Mouse (Mus musculus): Measurements from ENCODE around the gene Aoc1.
A peak's percentile ranks its signal among the peaks of the same experiment; 100 is the strongest.

Gene Aoc1

DNA sequence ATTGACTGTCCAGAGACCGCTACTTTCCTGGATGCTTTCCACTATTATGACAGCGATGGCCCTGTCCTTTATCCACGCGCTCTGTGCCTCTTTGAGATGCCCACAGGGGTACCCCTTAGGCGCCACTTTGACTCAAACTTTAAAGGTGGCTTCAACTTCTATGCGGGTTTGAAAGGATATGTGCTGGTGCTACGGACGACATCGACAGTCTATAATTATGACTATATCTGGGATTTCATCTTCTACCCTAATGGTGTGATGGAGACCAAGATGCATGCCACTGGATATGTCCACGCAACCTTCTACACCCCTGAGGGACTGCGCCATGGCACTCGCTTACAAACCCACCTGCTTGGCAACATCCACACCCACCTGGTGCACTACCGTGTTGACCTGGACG lies 33.7 kb downstream of the Aoc1 start:
- no peak for DNase-seq (ENCODE audit: low spot score in 2 of 2)

DNA sequence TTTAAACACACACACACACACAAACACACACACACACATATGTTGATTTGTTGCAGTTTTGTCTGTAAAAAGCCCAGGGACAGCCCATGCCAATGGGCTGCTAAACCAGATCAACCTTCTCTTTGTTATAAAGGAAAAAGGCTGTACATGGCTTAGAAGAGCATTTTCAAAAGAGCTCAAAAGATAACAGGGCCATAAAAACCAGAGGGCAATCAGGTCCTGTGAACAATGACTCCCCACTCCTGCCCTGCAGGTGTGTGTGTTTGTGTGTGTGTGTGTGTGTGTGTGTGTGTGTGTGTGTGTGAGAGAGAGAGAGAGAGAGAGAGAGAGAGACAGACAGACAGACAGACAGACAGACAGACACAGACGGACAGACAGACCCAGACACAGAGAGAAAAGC lies 36.5 kb downstream of the Aoc1 start:
- no peak for DNase-seq (ENCODE audit: low spot score in 2 of 2)

DNA sequence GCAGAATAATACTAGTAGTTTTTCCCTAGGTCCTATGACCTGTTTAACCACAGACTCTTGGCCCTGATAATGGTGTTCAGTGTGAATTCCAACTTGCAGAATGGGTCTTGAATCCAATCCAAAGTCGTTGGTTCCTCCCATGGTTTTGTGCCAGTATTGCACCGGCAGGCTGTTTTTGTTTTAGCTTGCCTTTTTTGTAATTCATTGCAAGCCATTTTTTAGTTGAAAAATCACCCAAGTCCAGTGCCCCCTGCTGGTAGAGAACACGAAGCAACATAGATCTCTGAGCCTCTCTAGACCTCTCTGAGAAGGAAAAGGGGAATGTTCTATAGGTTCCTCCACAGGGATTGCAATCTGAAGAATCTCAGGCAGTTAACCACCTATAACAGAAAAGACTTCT lies 39.3 kb downstream of the Aoc1 start:
- no peak for DNase-seq (ENCODE audit: low spot score in 2 of 2)

DNA sequence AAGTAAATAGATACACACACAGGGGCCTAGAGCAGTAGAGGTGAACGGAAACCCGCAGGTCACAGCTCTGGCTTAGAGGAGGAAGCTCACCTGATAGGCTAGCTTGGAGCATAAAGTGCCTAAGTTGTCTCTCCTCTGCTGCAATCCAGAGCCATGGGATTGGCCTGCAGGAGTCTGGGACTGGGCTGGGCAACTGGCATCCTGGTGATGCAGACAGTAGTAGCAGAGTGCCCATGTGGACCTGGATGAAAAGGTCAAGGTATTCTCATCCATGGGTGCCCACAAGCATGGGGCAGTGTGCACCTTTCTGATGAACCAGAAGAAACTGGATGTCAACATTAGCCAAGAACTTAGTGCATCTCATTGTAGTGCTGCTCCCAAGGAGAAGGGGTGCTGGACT lies 40.9 kb downstream of the Aoc1 start:
- DNase-seq (ENCODE audit: low spot score in 2 of 2): no peak

DNA sequence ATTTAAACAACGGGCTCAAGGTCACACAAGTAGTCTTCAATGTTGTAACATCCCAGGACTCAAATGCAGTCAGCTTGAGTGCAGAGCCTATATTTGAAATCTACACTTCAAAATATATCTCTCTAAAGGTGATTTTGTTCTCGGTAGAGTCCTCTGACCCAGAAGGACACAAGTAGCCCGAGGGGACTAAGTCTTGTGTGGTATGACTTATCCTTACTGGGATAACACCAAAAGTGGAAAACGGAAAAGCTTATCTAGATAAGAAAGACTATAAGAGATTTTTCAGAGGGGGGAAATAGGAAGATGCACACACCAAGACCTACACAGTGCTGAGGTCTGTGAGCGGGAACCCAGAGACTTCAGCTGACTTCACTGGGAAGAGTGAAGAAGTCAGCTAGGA lies 56.9 kb downstream of the Aoc1 start, which contains the start of gene 1600015I10Rik:
TSS of gene 1600015I10Rik (plus strand) at position 301 of the 400 bp plus-strand sequence.
- DNase-seq (ENCODE audit: low spot score in 2 of 2): no peak

DNA sequence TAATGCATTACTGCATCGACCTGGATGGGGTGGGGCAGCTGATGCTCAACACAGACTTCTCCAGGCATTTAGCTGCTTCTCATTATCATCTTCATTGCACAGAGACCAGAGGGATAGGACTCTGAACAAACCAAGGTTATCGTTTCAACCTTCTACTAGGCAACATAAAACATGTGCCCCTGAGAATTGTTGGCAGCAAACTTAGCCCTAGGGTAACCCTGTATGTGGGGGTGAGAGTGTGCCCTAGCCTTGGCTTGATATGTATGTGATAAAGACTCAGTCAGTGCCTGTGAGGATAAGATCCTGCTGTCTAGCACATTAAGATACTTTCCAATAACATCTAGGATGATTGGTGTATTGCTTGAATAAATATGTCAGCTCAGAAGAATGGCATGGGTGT lies 76.9 kb downstream of the Aoc1 start:
- DNase-seq (ENCODE audit: low spot score in 2 of 2): no peak

DNA sequence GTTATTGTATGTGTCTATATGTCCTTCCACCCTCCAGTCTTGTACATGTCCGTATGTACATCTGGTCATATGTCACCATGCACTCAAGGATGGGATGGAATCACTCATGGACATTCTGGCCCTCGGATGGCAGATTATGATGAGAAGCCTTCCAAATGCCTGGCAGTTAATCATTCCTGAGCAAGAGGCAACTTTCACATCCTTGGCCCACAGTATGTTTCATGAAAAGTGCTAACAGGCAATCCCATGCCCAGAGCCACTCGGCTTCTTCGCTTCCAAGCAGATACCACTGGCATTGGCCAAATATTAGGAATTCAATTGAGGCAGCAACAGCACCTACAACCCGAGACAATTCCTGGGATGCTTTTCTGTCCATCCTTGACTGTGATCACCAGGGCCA lies 78.0 kb downstream of the Aoc1 start:
- DNase-seq (ENCODE audit: low spot score in 2 of 2): no peak

DNA sequence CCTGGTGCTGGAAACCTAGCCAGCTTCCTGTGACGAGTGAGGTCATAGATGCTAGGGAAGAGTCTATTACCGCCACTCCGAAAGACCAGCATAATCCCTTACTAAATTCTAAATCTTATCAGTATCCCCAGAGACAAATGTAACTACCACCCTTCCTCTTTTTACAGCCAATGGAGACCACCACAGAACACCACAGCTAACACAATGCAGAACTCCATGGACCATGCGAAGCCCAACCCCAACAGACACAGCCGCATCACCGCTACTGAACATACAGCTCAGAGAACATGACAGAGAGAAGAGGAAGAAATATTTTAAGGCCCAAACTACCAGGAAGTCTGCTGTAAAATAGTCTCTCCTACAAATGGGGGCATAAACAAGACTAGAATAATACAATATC lies 78.9 kb downstream of the Aoc1 start:
- no peak for DNase-seq (ENCODE audit: low spot score in 2 of 2)

DNA sequence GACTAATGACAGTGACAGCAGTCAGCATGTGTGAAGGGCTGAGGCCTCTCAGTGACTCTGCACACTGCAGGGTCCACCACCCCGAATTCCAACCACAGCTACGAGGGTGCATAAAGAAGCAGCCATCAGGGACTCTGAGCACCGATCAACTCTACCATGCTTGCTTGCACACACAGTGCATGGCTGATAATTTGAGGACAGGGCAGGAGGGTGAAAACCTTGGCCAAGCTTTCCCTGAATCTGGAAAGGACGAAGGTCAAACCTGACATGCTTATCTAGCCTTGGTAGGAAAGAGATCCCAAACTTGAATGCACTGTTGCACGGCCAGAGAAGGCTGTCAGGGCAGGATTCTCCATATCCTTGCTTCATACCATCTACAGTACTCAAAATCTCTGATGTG lies 80.5 kb downstream of the Aoc1 start:
- no peak for DNase-seq (ENCODE audit: low spot score in 2 of 2)

DNA sequence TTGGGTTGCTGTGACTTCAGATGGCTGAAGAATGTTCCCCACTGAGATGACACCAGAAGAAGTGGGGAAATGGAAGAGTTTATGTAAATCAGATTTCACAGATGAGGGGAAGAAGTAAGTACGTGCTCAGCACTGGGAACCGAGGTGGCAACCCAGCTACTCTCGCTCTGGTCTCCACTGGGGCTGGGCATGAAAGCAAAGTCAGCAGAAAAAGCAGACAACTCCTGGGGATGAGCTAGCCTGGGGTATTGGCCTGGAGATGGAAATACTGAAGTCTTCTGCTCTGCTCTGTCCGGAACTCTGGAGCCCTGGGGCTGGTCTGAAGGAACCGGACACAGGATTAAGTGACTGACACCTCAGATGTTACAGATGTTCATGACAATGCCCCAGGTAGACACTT lies 81.5 kb downstream of the Aoc1 start:
- no peak for DNase-seq (ENCODE audit: low spot score in 2 of 2)

DNA sequence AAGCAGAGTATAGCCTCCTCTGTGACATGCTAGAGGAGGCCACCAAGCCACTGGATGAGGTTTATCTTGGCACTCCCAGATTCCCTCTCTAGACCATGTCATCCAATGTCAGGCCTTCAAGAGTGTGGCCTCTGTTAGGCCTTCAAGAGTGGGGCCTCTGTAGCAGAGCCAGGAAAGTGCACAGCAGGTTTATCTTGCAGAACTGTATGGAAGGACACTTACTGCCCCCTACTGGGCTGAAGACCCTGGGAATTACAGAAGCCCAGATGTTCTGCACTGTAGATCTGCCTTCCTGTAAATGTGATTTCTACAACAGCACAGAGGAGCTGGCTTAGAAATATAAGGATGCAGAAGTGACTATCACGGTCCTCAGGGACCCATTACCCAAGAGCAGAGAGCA lies 82.2 kb downstream of the Aoc1 start:
- DNase-seq (ENCODE audit: low spot score in 2 of 2): peak in 1 of 2 experiments; percentile 35

DNA sequence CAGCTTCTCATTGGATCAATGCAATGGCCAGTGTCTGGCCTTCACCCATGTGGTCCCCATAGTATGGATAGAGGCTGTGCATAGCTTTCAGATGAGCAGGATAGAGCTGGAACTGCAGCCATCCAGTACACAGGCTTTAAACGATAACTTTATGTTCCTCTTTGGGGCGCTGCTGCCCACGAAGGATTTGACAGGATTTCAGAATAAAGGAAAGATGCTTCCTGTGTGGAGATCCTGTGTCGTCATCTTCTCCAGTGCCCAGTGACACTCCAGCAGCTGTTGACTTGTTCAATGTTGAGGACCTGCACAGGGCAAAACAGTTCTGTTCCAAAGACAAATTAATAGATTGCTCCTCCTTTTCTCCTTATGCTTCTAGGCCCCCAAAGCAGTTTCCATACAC lies 84.1 kb downstream of the Aoc1 start:
- no peak for DNase-seq (ENCODE audit: low spot score in 2 of 2)

DNA sequence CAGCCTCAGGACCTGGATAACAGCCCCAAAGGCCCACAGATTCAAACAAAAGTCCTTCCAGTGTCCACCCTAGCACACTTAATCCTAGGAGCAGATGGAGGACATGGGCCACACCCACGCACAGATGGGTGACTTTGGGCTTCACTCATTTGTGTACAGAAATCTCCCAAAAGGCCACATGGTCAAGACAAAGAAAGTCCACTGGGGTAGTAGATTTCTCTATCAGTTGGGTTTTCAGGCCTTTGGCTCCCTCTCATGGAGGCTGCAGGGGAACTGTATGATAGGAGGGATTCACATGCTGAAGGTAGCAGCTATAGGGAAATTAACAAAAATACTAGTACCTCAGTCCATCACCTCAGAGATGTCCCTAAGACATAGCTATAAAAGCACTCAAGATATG lies 85.4 kb downstream of the Aoc1 start:
- DNase-seq (ENCODE audit: low spot score in 2 of 2): peak in 1 of 2 experiments; percentile 13

Data from frontal cortex, postnatal 10 days (tissue).